Mouse (Mus musculus) erythroid progenitor cell, adult 5-6 weeks (primary cell): ENCODE data around the gene Dpp4. TPM values are rescaled to one million over a fixed set of nuclear protein-coding genes. Genes with fewer than 3 reads are reported as not detected.

Experiments used
- ATAC-seq: replicated peaks from 2 replicates; pipeline ENCODE4 v1.8.0; 2016; ENCODE audit warnings: moderate number of reproducible peaks, mild to moderate bottlenecking, moderate TSS enrichment, inconsistent platforms; ENCODE audit not compliant: poor library complexity, low FRiP score, severe bottlenecking
- total RNA-seq, 2 experiments: library from RNA; stranded (forward) in 1 of 2; stranded (reverse) in 1 of 2; fragments of 150-400 nt in 1 of 2; fragments of 186-747, 209-891 nt in 1 of 2; gene quantifications; 2 replicates each; pipeline versions ENCODE4 v1.2.3 to v1.2.4; 2015 to 2017; ENCODE audit warnings: low replicate concordance in 2 of 2

The Dpp4 gene
- total RNA-seq, 2 experiments from 2014 or later: 1.7 to 12.2 TPM

DNA sequence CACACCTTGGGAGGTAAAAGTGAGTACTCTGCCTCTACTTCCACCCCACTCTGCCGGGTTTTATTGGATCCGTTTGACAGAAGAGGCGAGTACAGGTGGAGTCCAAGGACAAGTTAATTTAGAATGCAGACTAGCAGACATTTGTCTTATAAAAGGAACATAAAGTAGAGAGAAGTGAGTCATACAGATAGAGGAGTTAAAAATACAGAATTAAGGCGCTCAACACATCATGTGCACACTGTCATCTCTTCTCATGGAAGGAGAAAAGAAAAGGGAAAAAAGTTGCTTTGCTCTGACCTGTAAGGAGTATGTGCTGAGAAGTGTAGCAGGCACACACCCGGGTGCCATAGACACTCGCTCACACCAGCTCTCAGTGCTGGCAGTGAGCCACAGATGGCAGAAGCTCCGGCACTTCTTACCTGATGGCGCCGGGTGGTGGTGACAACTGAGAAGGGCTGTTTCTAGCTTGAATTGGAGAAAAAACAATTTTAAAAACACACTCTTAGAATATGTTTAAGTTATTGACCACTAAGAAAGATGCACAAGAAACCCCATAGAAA lies 88.9 kb downstream of the Dpp4 start:
- ATAC-seq: no peak

DNA sequence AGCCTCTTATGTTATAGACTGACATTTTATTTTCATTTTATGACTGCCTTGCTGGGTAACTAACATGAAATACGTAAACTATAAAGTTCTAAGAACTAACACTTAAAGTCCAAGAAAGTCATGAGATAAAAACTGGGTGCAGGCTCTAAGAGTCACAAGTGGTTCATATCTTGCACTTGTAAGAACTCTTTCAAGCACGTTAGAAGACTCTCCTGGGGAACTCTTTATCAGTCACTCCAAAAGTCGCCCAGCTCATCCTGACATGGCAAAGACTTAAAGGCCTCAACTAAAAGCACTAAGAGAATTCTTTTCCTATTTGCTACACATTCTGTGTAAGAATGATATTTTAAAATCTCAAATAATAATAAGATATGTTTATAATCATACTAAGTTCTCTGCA lies 92.5 kb downstream of the Dpp4 start:
- ATAC-seq: no peak

DNA sequence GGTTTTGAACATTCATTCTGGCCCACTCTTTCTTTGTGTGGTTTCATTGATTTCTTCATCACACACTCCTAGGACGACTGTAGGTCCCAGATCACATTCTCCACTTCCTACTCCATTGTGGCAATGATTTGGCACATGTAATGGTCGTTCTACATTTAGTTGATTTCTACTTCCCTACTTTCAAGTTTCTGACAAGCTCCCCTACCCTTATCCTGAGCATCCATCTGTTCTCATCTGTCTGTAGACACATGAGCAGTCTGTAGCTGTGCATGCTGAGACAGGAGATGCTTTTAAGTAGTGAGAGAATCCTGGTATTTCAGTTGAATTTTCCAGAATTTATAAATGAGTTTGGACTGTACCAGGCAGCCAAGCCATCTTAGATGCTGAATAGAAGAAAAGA lies 95.1 kb downstream of the Dpp4 start:
- ATAC-seq: no peak

DNA sequence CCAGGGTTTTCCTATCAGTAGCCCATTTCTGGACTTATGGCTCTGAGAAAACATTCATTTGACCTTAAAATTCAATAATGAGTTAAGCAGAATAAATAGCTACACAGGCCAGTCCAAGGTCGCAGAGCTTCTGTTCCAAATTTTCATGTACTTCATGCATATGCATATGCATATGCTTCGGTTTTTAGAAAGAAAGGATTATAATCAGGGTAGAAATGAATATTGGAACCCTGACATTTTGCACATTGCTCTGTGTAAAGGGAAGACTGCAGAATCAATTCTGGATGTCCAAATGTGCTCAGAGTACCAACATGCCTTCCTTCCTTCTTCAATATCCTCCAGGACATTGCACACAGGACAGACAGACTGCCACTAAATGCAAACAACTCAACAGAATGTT lies 104.6 kb downstream of the Dpp4 start:
- no peak for ATAC-seq

DNA sequence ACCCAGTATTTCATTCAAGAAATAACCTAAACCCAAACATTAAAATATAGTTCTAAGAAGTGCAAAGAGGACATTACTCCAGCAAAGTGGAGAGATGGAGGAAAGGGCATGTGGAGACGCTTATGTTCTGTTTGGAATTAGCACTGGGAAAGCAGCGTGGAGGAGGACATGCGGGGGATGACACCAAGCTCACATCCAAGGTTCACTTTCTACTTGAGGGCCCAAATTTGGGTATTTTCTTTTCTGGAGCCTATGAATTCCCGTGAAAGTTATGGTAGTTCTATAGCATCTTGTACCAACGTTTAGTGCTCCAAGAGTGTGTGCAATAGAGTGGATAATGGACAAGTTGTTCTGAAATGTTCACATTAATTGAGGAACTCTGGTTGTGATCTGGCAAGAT lies 105.1 kb downstream of the Dpp4 start:
- no peak for ATAC-seq

DNA sequence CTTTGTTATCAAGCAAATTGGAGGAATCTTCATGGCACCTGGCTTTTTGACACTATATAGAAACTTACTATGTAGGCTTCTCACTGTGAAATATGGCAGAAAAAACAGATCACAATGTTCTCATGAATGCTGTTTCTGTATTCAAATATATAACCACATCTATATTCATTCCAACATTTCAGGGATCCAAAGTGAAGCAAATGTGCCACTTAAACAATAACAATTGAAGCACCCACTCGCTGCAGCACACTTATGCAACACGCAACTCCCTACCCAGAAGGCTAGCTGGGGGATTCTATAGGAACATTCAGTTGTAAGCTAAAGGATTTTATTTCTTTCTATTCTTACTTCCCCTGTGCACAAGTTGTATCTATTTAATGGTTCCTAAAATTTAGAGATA lies 110.3 kb downstream of the Dpp4 start:
- ATAC-seq: no peak

DNA sequence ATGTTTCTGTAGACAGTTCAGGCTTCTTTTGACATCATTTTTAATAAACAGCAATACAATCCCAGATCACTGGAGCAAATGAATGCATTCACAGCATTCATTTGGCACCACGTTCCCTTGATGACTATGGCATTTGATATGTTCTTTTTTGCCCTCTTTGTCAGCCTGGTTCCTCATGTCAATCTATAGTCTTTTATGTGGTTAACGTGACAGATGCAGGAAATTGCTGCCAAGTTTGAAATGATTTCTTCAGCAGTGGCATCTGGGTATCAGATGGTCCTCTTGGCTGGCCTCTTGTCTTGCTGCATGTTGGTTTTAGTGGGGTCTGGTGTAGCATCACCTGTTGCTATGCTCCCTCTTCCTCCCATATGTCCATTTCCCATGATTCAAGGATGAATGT lies 118.2 kb downstream of the Dpp4 start:
- no peak for ATAC-seq

DNA sequence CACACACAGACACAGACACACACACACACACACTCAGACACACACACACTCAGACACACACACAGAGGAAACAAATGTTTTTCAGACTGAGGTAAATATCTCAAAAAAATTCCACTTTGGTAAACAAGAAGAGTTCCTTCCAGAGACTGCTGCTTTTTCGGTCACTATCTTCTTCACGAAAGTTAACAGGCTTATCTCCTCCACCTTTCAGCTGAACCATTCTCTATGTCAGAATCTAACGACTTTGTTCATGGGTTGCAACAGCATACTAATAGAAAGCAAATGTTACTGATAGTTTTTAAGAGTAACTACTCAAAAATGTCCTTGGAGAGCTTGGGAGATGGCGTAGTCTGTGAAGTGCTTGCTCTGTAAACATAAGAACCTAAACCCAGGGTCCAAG lies 124.5 kb downstream of the Dpp4 start:
- no peak for ATAC-seq

DNA sequence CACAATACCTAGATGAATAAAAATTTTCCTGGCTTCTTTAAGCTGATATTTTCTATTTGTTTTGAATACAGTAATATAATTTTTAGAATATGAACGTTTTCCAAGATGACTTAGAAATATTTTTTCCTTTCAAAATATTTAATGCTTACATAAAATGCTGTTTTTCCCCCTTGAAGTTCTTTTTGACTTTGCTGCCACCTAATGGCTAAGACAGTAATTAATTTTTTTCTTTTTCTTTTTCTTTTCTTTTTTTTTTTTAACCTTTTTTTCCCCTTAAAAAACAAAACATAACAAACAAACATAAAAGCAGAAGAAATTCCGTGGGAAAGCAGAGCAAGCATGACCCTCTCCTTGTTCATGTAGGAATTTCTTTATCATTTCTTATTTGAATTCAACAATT lies 126.2 kb downstream of the Dpp4 start:
- ATAC-seq: no peak

DNA sequence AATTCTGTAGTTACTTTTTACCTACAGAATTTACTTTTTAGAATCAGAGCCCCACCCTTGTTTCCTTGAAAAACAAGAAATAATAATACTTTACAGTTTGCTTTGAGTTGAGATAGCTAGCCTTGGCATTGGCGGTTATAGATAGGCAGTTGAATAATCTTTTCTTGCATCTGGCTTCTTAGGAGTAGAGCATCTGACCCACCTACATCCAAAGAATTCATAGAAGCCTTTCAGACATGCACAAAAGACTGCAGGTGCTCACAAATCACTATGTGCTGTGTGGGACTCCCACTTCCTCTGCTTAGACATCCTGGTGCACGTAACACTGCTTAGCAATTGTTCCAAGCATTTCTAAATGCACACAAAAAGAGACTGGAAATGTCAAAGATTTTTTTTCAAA lies 127.0 kb downstream of the Dpp4 start:
- no peak for ATAC-seq

Other genes starting within 250 kb of the Dpp4 start
- gene Gcg, start 71.4 kb upstream of the Dpp4 start, total RNA-seq (2015; ENCODE audit: low replicate concordance): not detected in 2 replicates
- not detected in 2 replicates for gene Gcg, start 71.4 kb upstream of the Dpp4 start, total RNA-seq (2017; ENCODE audit: low replicate concordance)
- 2.2 and 16.3 TPM in 2 replicates for gene Fap, start 161.8 kb upstream of the Dpp4 start, total RNA-seq (2015; ENCODE audit: low replicate concordance)
- gene Fap, start 161.8 kb upstream of the Dpp4 start, total RNA-seq (2017; ENCODE audit: low replicate concordance): 4.8 and 11.0 TPM in 2 replicates
- gene Ifih1, start 234.0 kb upstream of the Dpp4 start, total RNA-seq (2015; ENCODE audit: low replicate concordance): 24.3 and 37.1 TPM in 2 replicates
- 28.7 and 38.0 TPM in 2 replicates for gene Ifih1, start 234.0 kb upstream of the Dpp4 start, total RNA-seq (2017; ENCODE audit: low replicate concordance)